Mouse (Mus musculus): ENCODE measurements around the gene Dcdc2a.

Gene Dcdc2a

DNA sequence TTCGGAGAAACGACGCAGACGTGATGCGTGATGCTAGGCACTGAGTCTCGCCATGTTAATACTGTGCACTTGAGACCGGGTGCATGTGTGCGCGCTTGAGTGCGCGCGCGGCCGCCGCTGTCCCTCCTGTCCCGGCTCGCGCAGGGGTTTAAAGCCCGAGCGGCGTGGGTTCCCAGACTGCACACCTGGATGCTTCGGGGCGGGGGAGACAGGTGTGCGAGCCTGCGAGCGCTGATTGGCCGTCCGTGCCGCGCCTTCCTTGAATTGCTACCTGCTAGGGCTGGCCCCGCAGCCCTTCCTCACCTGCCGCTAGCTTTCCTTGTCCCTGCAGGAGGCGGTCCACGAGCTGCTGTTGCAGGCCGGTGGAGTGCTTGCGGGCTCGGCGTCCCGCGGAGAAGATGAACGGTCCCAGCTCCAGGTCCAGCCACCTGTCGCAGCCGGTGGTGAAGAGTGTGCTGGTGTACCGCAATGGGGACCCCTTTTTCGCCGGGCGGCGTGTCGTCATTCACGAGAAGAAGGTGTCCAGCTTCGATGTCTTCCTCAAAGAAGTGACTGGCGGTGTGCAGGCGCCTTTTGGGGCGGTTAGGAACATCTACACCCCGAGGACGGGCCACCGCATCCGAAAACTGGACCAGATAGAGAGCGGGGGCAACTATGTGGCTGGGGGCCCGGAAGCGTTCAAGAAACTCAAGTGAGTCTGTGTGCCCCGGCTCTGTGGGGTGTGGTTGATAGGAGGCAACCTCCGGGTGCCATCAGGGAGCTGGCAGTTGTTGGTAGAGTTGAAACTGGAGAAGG lies at the start of gene Dcdc2a:
Gene Dcdc2a (plus strand): TSS at position 132 of the 795 bp plus-strand sequence.
- no peak for DNase-seq (ENCODE audit: low read depth)

- no peak for DNase-seq (ENCODE audit: low read depth)
Measured at GRCm38 (mm10) chr13:25007115-25007514, 48.7 kb upstream of the Dcdc2a start.

DNA sequence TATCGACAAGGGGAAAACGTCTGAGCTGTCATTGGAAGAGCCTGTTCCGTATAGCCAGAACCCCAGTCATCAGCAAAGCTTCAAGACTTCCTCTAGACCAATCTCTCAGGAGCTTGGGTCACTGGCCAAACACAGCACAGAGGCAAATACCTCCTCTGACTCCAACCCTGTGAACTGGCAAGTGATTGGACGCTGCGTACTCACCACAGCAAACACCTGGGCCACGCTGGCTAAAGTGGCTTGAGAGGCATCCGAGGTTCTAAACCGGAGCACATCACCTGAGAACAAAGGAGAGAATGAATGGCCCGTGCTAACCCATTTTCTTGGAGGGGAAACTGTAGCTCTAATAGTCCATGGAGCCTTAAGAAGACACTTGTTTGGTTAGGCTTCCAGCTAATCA lies 37.5 kb upstream of the Dcdc2a start:
- DNase-seq (ENCODE audit: low read depth): no peak

GRCm38 (mm10) chr13:25019793-25020539 lies 35.8 kb upstream of the Dcdc2a start, which contains the start of gene Mrs2:
TSS of gene Mrs2 (minus strand) at chr13:25020379.
- DNase-seq (ENCODE audit: low read depth): peak; percentile 83

- no peak for DNase-seq (ENCODE audit: low read depth)
Measured at GRCm38 (mm10) chr13:25020540-25020892, 35.3 kb upstream of the Dcdc2a start.

GRCm38 (mm10) chr13:25022386-25022785 lies 33.4 kb upstream of the Dcdc2a start:
- DNase-seq (ENCODE audit: low read depth): no peak

- DNase-seq (ENCODE audit: low read depth): no peak
Measured at GRCm38 (mm10) chr13:25023129-25023528, 32.7 kb upstream of the Dcdc2a start.

DNA sequence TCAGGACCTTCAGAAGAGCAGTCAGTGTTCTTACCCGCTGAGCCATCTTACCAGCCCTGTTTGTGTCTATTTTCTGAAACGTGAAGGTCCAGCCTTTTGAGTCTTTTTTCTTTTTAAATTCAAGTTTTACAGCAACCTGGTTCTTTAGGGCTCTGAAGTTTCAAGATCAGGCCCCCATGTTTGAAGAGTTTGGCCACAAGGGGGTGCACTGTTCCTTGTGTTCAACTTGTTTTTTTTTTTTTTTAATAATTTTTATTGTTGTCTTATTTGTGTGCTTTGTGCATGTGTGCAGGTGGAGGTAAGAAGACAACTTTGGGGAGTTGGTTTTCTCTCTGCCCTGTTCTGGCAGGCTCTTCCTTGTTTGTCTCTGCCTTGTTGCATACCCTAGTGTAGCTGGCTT lies 31.1 kb upstream of the Dcdc2a start:
- no peak for DNase-seq (ENCODE audit: low read depth)

- no peak for DNase-seq (ENCODE audit: low read depth)
Measured at GRCm38 (mm10) chr13:25026409-25027113, 29.2 kb upstream of the Dcdc2a start.

GRCm38 (mm10) chr13:25027114-25027425 lies 28.7 kb upstream of the Dcdc2a start:
- DNase-seq (ENCODE audit: low read depth): no peak

DNA sequence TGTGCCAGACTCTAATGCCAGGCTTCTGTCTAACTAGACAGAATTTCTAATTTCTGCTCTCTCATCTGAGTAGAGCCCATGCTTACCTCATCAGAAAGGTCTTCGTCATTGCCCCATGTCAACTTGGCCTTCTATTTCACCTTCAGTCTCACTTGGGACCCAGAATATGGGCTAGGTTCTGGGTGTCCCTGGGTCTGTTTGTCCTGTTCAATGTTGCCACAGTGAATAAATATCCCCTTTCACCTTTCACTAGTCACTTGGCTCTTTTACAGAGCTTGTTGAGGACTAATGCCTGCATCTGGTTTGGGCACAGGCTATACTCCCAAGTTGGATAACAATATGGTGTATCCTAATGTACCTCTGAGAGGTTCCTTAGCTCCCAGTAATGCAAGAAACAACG lies 16.3 kb upstream of the Dcdc2a start:
- DNase-seq (ENCODE audit: low read depth): no peak

GRCm38 (mm10) chr13:25052671-25053070 lies 3.1 kb upstream of the Dcdc2a start:
- DNase-seq (ENCODE audit: low read depth): no peak

GRCm38 (mm10) chr13:25055111-25055554 lies 671 bp upstream of the Dcdc2a start:
- no peak for DNase-seq (ENCODE audit: low read depth)

GRCm38 (mm10) chr13:25066659-25067058 lies 10.9 kb downstream of the Dcdc2a start:
- DNase-seq (ENCODE audit: low read depth): no peak

GRCm38 (mm10) chr13:25067183-25067582 lies 11.4 kb downstream of the Dcdc2a start:
- no peak for DNase-seq (ENCODE audit: low read depth)

DNA sequence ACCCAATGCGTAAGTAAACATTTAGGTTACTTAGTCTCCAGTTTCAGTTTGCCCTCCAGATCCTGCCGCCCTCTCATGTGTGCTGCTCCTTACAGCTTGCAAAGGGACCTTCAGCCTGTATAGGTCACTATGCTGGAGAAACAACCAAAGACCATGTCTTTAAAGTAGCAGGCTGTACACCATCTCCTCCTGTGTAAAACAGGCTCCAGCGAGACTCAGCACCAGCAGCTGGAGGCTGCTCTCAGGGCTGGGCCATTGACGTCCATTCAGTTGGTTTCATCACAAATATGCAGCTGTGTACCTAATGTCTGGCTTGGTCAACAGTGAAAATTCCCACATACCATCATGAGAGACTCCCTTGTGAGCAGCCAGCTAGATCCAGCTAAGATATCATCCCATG lies 14.0 kb downstream of the Dcdc2a start:
- DNase-seq (ENCODE audit: low read depth): no peak

- no peak for DNase-seq (ENCODE audit: low read depth)
Measured at GRCm38 (mm10) chr13:25070791-25071190, 15.0 kb downstream of the Dcdc2a start.

GRCm38 (mm10) chr13:25077262-25077661 lies 21.5 kb downstream of the Dcdc2a start:
- DNase-seq (ENCODE audit: low read depth): no peak

- DNase-seq (ENCODE audit: low read depth): no peak
Measured at GRCm38 (mm10) chr13:25083144-25083572, 27.4 kb downstream of the Dcdc2a start.

GRCm38 (mm10) chr13:25085147-25085546 lies 29.3 kb downstream of the Dcdc2a start:
- DNase-seq (ENCODE audit: low read depth): no peak

DNA sequence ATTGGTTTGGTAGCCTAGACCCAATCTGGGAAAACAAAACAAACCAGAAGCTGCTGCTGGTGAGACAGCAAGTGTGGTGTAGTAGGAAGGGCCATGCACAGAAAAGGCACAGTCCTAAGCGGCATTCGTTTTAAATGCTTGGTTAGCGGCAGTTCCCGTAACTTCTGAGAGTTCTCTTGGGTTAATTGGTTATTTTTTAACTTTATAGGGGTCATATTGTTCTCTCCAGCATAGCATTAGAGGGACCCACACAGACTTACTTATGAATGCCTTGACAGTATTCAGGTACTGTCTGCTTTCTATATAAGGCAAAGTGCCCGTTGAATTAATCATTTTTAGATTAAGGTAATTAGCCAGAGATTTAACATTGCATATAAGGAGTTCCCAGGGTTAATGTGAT lies 35.5 kb downstream of the Dcdc2a start:
- DNase-seq (ENCODE audit: low read depth): no peak

- DNase-seq (ENCODE audit: low read depth): no peak
Measured at GRCm38 (mm10) chr13:25093776-25094175, 38.0 kb downstream of the Dcdc2a start.

DNA sequence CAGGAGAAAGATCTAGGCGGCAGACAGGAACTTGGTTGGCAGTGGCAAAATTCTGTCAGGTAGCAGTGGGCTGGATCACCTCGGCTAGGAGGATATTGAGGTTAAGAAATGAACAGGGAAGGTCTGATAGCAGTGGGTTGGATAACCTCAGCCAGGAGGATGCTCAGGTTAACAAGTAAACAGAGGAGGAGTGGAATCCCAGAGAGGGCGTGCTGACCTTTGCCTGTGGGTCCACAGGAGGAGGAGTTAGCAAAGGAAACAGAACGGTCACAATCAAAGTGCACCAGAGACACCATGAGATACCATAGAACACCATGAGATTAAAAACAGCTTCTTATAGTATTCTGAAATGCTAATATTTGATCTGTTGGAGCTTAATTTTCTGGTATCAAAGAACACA lies 38.6 kb downstream of the Dcdc2a start:
- DNase-seq (ENCODE audit: low read depth): no peak
